Mouse (Mus musculus) heart, adult 2 months (tissue): ENCODE results near the gene Surf2.

Experiments used
- CTCF ChIP-seq: fragments of 200-600 bp; IDR thresholded peaks from 2 replicates; pipeline ENCODE4 v1.8.1; 2022; ENCODE audit warnings: antibody characterized with exemption, mild to moderate bottlenecking, moderate library complexity
- POLR2A ChIP-seq: fragments of 200-500 bp; IDR thresholded peaks from 2 replicates; pipeline ENCODE4 v1.6.1; 2011; ENCODE audit warnings: mild to moderate bottlenecking, low read depth, low read length, control low read depth; ENCODE audit not compliant: insufficient read depth

DNA sequence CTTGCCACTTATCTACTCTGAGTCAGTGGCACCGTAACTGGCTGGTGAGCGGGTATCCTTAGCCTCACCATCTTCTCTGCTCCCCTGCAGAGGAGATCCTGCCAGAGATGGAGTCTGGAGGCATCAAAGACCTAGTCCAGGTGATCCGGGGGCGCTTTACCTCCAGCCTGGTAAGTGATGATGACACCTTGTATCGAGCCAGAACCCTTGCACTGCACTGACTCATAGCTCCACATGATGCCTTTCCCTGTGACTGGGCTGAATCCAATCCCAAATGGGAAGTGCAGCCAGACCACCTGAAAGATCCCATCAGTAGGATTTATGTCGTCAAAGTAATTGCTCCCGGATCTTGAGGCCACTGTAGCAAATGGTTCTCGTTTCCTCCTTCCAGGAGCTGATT, 36.7 kb downstream of the Surf2 start:
- no peak for TF ChIP-seq CTCF
- TF ChIP-seq POLR2A, result no peak
